Mouse (Mus musculus): ENCODE data around the gene Med13l. TPM values are rescaled to one million over a fixed set of nuclear protein-coding genes. Genes with fewer than 3 reads are reported as not detected.

The Med13l gene
- total RNA-seq, 2 experiments from 2014 or later = 95.9 to 105 TPM

- intact Hi-C loops (cut with DNase I) = no loop called here
- no peak for DNase-seq
Measured at GRCm38 (mm10) chr5:118754191-118754759, 193.8 kb downstream of the Med13l start.

GRCm38 (mm10) chr5:118756078-118756477 is 195.6 kb downstream of the Med13l start:
- no peak for DNase-seq
- intact Hi-C loops (cut with DNase I) = no loop called here

- intact Hi-C loops (cut with DNase I) = no loop called here
- no peak for DNase-seq
Measured at GRCm38 (mm10) chr5:118757396-118758301, 197.2 kb downstream of the Med13l start.

DNA sequence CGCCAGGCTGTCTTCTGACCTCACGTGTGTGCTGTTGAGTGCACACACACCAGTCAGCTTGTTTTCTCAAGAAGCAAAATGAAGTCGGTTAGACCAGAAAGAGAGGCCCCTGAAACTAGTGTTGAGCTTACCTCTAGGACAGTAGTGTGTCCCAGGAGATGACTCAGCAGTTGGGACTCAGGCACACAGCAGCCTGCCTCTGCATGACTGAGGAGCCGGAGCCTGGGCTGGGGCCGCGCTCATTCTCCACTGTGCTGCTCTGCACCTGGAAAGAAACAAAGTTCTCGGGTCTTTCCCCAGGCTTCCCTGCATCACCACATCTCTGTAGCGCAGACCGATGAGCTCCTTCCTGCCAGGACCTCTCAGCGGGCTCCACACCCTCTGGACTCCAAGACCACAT is 200.5 kb downstream of the Med13l start:
- intact Hi-C loops (cut with DNase I) = no loop called here
- no peak for DNase-seq

GRCm38 (mm10) chr5:118762499-118763185 is 202.2 kb downstream of the Med13l start:
- intact Hi-C loops (cut with DNase I) = no loop called here
- no peak for DNase-seq

GRCm38 (mm10) chr5:118763353-118763752 is 202.9 kb downstream of the Med13l start:
- intact Hi-C loops (cut with DNase I) = no loop called here
- DNase-seq = peak; percentile 32

GRCm38 (mm10) chr5:118769143-118769542 is 208.7 kb downstream of the Med13l start:
- no peak for DNase-seq
- intact Hi-C loops (cut with DNase I) = no loop called here

DNA sequence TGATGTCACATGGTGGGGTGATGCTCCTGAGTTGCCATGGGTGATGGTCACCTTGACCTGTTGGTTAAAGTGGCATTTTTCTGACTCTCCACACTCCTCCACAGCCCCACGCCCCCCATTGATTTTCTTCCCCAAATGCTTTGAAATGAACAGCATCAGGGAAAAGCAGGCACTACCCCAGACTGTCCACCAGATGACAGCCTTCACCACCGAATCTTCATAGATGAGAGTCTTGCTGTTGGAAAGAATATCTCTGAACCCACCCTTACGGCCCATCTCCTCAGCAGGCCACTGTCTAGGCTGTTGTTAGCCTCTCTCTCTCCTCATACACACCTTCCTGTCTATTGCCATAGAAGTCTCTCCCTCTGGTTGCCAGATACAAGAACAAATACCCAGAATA is 213.4 kb downstream of the Med13l start:
- DNase-seq = peak; percentile 52
- intact Hi-C loops (cut with DNase I) = loop anchor here (10.0 kb wide), 1 partner anchor 1331 kb away; no protein-coding TSS in a partner anchor

DNA sequence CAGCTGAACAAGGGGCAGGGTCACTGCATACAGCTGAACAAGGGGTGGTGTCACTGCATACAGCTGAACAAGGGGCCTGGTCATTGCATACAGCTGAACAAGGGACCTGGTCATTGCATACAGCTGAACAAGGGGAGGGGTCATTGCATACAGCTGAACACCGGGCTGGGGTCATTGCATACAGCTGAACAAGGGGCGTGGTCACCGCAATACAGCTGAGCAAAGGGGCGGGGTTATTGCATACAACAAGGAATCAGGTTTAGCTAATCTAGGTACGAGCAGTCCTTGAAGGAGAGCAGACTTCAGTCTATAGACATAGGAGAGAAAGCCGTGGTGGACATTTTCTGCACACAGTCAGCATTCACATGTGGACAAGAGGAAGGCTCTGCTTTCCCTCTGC is 215.9 kb downstream of the Med13l start:
- intact Hi-C loops (cut with DNase I) = loop anchor here (10.0 kb wide), 1 partner anchor 1328 kb away; no protein-coding TSS in a partner anchor
- DNase-seq = no peak

DNA sequence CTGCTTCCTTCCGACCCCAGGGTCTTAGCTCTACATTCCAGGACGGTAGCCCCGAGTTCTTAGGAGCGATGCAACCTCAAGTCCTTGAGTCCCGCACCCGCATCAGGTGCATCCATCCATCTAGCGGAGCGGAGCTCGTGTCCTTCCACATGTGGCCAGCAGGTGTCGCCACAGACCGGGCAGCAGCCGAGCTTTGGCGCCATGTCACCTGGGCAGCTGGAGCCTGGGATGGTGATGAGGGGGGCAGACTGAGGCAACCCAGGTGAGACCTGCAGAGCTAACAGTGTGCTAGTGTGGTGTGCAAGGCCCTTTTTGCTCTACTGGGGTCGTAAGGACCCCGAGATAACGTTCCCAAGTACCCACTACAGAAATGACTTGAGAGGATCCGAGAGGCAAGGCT is 221.1 kb downstream of the Med13l start:
- peak; percentile 72 for DNase-seq
- intact Hi-C loops (cut with DNase I) = loop anchor here (2.0 to 5.0 kb wide), 3 partner anchors 96 to 931 kb away; no protein-coding TSS in a partner anchor

DNA sequence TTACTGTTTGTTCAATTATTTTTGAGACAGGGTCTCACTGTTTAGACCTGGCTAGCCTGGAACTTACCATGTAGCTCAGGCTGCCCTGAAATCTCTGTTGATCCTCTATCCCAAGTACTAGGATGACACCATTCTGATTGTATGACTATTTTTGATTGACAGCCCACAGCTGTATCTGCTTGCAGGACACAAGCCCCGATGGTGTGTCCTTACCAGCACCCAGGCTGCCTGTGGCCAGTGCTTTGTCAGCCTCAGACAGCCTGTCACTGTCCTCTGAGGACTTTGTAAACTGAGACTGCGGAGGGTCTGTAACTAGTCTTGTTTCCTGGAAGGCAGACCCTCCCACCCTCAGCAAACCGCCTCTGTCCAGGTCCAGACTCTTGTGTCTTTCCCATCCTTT is 221.7 kb downstream of the Med13l start:
- intact Hi-C loops (cut with DNase I) = loop anchor here (5.0 kb wide), 2 partner anchors 95 to 930 kb away; no protein-coding TSS in a partner anchor
- DNase-seq = no peak

GRCm38 (mm10) chr5:118789226-118789625 is 228.7 kb downstream of the Med13l start:
- no peak for DNase-seq
- intact Hi-C loops (cut with DNase I) = no loop called here

GRCm38 (mm10) chr5:118789776-118790175 is 229.3 kb downstream of the Med13l start:
- no peak for DNase-seq
- intact Hi-C loops (cut with DNase I) = no loop called here

DNA sequence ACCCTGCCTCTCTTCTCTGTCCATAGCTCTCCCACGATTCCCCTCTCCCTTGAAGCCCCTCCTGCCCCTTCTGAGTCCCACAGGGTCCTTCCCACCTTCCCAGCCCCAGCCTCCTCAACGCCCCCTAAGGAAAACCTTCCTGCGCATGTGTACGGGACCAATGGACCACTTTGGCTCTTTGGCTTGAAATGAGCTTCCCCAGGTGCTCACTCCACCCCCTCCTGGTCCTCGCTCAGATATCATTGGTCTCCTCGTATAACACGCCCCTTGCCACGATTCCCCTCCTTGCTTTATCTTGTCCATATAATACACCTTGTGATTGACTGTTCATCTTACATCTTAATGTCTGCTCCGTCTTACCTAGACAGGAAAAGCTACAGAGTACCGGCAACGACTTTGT is 237.3 kb downstream of the Med13l start:
- no peak for DNase-seq
- intact Hi-C loops (cut with DNase I) = no loop called here

GRCm38 (mm10) chr5:118801592-118801991 is 241.1 kb downstream of the Med13l start:
- intact Hi-C loops (cut with DNase I) = no loop called here

DNA sequence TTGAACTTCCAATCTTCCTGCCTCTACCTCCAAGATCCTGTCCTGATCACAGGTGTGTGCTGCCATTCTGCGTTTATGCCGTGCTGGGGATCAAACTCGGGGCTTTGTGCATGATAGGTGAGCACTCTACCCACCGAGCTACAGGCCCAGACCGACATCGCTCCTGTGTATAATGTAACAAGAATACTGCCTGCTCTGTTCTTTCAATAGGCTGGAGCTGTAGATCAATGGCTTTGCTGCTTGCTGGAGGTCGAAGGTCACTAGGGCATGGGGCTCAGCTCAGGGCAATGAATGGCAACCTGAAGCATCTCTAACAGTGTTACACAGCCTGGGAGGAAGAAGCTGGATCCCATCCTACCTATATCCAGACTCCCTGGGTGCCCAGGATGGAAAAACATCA is 241.6 kb downstream of the Med13l start:
- DNase-seq = no peak
- intact Hi-C loops (cut with DNase I) = no loop called here

More at GRCm38 (mm10) chr5:118801592-118801991, 241.1 kb downstream of the Med13l start:
- DNase-seq = no peak

- intact Hi-C loops (cut with DNase I) = no loop called here
Measured at GRCm38 (mm10) chr5:118808946-118809345, 248.5 kb downstream of the Med13l start.

DNA sequence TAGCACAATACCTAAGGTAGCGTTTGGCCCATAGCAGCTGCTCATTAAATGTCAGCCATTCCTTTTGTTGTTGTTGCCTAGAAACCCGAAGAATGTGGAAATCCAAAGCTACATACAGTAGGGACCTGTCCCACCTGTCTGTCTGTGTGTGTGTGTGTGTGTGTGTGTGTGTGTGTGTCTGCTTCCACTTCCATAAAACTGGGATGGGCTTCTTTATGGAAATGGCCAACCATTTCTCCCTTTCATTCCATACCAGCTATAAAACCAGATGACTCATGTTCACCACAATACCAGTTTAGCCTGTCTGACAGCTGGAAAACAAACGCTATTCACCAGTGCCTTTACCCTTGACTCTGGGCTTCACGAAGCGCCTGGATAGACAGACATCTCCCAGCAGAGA is 249.1 kb downstream of the Med13l start:
- DNase-seq = no peak
- intact Hi-C loops (cut with DNase I) = no loop called here

More at GRCm38 (mm10) chr5:118808946-118809345, 248.5 kb downstream of the Med13l start:
- no peak for DNase-seq

DNA sequence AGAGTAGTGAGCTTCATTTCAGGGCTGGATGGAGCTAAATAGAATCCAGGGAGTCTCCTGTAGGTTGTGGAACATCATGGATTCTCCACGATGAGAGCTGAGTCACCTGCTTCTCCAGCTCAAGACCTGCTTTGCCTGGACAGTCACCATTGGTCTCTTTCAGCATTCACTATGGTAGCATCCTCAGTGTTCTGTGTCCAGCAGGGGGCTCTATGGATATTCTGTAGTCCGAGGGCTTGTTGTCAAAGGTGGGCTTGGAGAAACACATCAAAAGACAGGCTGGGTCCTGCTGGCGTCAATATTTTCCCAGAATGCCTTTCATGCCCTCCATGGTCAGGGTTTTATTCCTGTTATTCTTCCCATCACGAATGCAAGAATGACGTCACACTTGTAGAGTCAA is 251.2 kb downstream of the Med13l start:
- DNase-seq = no peak
- intact Hi-C loops (cut with DNase I) = no loop called here

DNA sequence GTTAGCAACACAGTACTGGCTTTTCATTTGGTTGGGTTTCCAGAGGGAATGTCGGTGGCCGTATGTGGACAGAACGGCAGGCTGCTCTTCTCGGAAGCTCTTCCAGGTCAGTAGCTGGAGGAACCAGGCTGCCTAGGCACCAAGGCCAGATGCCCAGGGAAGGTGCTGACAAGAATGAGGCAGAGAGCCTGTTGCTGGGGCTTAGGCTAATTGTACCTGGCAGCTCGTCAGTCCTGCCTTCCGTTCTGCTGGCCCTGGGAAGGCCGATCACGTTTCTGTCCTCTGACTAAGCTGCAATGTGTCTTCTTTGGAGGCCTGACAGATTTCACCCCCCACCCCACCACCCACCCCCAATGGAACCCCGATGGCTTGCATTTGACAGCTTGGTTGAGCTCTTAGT is 251.9 kb downstream of the Med13l start:
- intact Hi-C loops (cut with DNase I) = no loop called here

DNA sequence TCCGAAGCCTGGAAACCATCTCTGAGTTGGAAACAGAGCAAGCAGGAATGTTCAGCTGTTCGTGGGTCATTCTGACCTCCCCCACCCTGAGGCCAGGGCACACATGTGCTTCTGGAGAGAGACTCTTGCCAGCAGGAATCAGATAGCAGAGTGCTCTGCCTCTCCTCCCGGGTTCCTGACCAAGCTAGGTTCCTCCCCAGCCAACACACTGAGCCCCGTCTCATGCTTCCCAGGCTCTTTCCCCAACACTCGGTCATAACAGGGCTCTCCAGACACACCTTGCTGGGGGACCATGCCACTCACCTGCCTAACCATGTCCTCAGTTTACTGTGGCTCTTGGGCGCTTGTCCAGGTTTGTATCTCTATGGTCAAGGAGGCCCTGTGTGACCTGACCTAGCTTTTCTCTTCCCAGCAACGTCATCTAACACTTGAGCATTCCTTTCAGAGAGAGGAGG is 252.5 kb downstream of the Med13l start:
- intact Hi-C loops (cut with DNase I) = no loop called here
- no peak for DNase-seq

More for the DNA sequence above, 251.9 kb downstream of the Med13l start:
- no peak for DNase-seq

All from left cerebral cortex, postnatal 4 days (tissue).